Mouse (Mus musculus) stomach, postnatal 0 days (tissue): ENCODE measurements around the gene 4930563M21Rik.

Experiments used
- CTCF ChIP-seq: IDR thresholded peaks from 2 replicates; pipeline ENCODE4 v1.5.1; 2016; ENCODE audit warnings: antibody characterized with exemption, low read depth, mild to moderate bottlenecking, moderate library complexity
- EP300 ChIP-seq: optimal IDR thresholded peaks from 2 replicates; pipeline ENCODE3; 2016; ENCODE audit warnings: antibody characterized with exemption

GRCm38 (mm10) chr9:55946819-55947218 is 63.5 kb downstream of the 4930563M21Rik start:
- TF ChIP-seq CTCF = peak; percentile 70
- TF ChIP-seq EP300 = no peak
